Mouse (Mus musculus): ENCODE results near the gene Klra2.

DNA sequence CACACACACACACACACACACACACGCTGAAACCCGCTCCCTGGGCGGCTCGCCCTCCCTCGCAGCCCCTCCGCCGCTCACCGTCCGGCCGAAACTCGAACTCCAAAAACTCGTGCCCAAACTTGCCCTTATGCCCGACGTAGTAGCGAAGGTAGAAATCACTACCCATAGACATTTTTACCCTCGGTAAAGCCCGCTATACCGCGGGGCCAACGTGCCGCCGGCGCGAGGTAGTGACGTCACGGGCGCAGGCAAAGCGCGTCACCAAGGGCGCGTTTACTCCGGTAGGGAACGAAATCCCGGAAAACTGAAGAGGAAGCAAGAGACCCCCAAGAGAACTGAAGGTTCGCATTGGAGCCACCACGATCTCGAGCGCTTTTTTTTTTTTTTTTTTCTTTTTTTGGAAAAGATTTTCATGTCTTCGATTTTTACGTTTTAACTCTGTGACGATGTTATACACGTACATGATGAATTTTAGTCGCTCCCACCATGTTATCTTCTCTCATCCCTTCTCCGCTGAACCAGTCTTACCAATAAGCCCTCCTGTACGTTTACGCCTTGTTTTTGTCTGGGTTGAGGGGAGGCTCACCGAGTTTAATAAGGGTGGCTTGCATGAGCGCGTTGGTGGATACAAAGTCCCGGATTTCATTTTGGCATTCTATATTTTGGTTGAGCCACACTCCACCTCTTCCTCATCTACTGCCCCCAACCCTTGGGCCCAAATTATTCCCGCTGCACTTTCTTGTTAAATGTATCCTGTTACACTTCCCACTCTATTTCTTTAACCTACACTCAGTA, 46.0 kb upstream of the Klra2 start, which contains the start of gene Magohb:
- TF ChIP-seq POLR2A (IDR thresholded peaks at IDR 0.05; ENCODE audit: control insufficient read depth in 1 of 2, insufficient read depth in 1 of 2, low read depth in 1 of 2, low read length in 2 of 2, poor library complexity in 1 of 2) (peak; percentile 24 to 67; a peak in 2 of 4 replicates), CTCF (IDR thresholded peaks at IDR 0.05 in 2 of 3, conservative IDR thresholded peaks at IDR 0.05 in 1 of 3; ENCODE audit: control insufficient read depth in 1 of 3, insufficient read depth in 1 of 3, low read depth in 2 of 3, low read length in 3 of 3, poor library complexity in 1 of 3, severe bottlenecking in 1 of 3) (no peak), HCFC1 (IDR thresholded peaks at IDR 0.05; ENCODE audit: low read depth, low read length) (peak; percentile 92), MAZ (IDR thresholded peaks at IDR 0.05; ENCODE audit: low read depth, low read length) (no peak), POLR2AphosphoS5 (IDR thresholded peaks at IDR 0.05; ENCODE audit: borderline replicate concordance, low read depth, low read length) (no peak)

Measured in MEL (cell line).